Mouse (Mus musculus): ENCODE measurements around the gene Foxn4.

Foxn4 gene

DNA sequence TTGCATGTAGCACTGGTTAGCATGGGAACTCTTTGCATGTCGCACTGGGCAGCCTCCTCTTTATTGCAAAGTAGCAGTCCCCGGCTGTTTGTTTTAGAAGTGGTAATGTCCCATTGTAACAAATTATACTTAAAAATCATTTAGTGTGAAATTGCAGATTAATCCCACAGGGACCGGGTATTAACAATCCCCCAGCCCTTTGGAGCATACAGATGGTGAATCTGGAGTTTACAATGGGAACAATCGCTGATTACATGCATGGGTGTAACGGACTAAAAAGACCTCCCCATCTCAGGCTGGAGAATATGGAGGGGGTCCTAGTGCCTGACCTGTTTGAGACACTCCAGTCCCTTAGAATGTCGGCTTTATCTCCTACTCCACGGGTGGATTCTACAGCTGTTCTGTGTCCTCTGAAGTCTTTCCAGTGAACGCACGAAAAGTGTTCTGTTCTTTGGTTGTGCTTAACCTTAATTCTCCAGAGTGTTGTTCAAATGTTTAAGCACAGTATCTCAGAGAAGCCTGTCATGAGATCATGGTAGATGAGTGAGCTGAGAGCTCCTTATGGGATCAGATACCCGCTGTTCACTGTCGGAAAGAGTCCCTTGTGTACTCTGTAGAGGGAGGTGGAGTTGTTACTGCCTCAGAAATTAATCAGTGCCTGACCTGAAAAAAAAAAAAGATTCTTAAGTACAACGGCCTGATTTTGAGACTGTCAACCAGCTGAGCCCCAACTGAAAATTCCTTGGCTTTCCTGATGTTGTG, 6.0 kb upstream of the Foxn4 start:
- DNase-seq (ENCODE audit: low spot score in 2 of 2) = no peak

- no peak for DNase-seq (ENCODE audit: low spot score in 2 of 2)
Measured at GRCm38 (mm10) chr5:114275991-114276390, 2.4 kb upstream of the Foxn4 start.

DNA sequence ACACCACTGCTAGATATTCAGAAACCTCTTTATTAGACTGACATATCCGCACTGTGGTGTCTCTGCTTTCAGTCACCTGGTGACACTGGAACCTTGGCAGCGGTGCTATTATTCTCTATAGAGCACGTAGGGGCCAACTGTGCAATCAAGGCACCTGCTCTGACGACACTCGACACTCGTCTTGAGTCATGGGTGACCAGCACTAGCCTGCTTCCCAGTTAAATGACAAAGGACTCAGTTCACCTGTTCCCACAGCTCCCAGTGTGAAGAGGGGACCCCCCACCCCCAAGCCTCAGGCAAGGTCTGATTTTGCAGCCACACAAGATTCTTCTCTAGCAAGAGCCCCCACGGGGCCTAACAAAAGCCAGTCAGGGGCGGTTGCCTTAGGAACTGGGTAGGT, 1.7 kb upstream of the Foxn4 start:
- no peak for DNase-seq (ENCODE audit: low spot score in 2 of 2)

- DNase-seq (ENCODE audit: low spot score in 2 of 2) = no peak
Measured at GRCm38 (mm10) chr5:114269984-114270383, 3.6 kb downstream of the Foxn4 start.

- DNase-seq (ENCODE audit: low spot score in 2 of 2) = no peak
Measured at GRCm38 (mm10) chr5:114269499-114269898, 4.1 kb downstream of the Foxn4 start.

DNA sequence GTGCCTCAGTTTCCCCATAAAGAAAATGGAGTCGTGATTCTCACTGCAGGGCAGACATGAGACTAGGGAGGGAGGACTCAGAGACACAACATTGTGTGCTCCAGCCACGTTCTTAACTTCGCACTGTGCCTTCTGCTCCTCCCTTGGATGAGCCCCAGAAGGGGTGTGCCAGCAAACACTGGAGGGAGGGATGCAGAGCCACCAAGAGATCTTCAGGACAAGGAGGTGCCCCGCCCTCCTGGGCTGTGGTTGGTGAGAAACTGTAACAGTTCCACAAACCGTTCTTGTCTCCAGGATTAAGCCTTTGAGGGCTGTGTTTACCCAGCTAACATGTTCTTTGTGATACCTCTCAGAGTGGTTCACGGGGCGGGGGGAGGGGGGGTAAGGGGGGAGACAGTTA, 5.0 kb downstream of the Foxn4 start:
- no peak for DNase-seq (ENCODE audit: low spot score in 2 of 2)

GRCm38 (mm10) chr5:114264791-114265190, 8.8 kb downstream of the Foxn4 start:
- DNase-seq (ENCODE audit: low spot score in 2 of 2) = no peak

DNA sequence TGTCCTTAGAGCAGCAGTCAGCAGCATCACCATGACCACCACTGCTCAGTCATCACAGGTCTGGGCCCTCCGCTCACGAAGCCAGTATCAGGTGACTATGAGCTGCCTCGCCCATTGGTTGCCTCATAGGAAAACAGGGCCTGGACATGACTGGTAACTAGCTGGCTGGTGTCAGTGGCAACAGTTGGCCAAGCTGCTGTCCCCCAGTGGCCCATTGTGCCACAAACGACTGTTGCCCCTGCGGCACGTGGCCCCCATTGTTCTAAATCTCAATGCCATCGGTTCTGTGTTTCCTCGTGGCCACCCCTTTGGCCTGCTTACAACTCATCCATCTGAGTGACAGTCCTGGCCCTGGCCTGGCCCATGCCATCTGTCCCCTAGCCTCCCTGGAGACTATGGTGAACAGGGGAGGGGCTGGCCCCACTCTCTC, 9.6 kb downstream of the Foxn4 start:
- DNase-seq (ENCODE audit: low spot score in 2 of 2) = no peak

DNA sequence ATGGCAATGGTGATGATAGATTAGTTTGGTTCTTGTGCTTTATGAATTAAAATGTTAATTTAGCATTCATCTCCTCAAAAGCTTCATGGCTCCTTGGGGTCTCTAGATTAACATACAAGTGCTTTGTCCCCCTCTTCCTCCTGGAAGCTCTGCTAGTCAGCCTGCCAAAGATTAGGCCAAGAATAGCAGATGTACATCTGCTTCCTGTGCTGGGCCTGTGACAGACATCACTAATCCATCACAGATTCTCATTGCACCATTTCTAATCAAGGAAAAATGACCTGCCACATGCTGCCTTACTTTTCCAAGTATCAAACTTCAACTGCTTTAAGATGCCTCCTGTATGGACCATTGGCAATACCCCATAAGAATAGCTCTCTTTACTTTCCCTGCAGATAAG, 12.1 kb downstream of the Foxn4 start:
- no peak for DNase-seq (ENCODE audit: low spot score in 2 of 2)

DNA sequence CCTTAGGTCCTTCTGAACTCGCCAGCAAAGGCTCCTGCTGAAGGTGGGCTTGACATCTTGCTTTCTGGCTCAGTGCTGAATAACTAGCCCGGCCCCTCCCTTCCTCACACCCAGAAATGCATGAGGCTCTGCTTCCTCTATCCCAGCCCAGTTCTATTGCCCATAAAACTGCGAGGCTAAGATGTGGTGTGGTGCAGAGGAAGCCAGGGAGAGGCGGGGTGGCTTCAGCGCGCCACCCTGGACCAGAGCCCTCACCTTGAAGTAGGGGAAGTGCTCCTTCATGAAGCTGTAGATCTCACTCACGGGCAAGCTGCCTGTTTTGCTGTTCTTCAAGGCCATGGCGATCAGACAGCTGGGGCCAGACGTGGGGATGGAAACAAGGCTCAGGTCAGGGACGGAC, 14.1 kb downstream of the Foxn4 start:
- no peak for DNase-seq (ENCODE audit: low spot score in 2 of 2)

DNA sequence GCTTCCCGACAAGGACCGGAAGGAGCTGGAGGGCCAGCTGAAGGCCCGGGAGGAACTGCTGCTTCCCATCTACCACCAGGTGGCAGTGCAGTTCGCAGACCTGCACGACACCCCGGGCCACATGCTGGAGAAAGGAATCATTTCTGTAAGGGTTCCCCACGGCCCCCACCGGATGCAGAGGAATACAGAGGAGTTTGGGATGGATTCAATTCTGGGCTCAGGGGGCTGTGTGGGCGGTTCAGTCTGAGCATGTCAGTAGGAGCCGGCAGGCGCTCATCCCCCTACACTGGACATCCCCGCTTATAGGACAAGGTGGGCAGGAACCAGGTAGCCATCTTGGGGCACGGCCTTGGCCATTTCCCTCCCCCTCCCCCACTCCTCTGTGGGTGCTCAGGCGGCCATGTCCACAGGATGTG, 25.4 kb downstream of the Foxn4 start:
- peak; percentile 31 to 73 for DNase-seq (ENCODE audit: low spot score in 2 of 2)

DNA sequence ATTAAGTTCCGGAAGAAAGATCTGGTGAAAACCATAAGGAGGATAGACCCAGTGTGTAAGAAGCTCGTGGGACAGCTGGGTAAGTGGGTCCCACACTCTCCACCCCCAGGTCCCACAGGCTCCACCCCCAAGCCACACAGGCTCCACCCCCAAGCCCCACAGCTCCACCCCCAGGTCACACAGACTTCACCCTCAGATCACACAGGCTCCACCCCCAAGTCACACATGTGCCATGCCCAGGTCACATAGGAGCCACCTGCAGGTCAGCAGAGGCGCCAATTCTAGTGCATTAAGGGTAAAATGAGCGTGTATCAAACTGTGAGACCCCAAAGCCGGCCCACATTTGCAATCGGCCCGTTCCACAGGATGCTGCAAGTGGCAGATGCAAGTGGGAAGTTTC, 27.1 kb downstream of the Foxn4 start:
- no peak for DNase-seq (ENCODE audit: low spot score in 2 of 2)

DNA sequence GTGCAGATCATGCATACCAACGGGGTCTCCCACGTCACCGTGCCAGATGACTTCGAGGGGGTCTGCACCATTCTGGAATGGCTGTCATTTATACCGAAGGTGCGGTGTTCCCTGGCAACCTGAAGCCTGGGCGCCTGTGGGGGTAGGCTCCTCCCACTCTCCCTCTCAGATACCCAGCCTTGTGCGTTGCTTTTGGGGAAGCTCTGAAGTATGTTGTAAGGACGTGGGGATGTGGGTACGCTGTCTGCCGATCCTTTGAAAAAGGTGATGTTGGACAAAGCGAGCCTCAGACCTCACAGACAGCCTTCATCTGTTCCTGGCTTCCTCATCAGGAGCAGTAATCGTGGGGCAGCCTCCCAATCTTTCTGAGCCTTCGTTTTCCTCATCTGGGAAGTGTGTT, 33.9 kb downstream of the Foxn4 start:
- no peak for DNase-seq (ENCODE audit: low spot score in 2 of 2)

DNA sequence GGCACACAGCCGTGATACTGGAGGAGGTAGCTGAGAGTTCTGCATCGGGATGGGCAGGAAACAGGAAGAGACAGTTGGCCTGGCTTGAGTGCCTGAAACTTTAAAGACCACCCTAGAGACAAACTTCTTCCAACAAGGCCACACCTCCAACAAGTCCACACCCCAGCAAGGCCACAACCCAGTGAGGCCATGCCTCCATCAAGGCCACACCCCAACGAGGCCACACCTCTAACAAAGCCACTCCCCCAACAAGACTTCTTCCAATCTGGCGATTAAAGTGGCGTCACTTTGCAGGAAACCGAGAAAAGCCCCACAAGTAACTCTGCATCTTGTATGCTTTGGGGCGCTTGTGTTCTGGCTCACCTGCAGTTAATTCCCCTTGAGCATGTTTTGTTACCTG, 34.7 kb downstream of the Foxn4 start:
- no peak for DNase-seq (ENCODE audit: low spot score in 2 of 2)

DNA sequence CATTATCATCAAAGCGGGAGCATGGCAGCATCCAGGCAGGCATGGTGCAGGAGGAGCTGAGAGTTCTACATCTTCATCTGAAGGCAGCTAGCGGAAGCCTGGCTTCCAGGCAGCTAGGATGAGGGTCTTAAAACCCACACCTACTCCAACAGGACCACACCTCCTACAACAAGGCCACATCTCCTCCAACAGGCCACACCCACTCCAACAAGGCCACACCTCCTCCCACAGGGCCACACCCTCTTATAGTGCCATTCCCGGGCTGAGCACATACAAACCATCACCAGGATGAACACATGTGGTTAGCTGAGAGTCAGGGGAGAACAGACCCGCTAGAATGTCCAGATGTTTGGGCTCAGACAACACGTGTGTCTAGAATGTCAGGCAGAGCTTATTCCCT, 44.7 kb downstream of the Foxn4 start:
- DNase-seq (ENCODE audit: low spot score in 2 of 2) = no peak

GRCm38 (mm10) chr5:114226051-114226450, 47.6 kb downstream of the Foxn4 start:
- DNase-seq (ENCODE audit: low spot score in 2 of 2) = no peak

GRCm38 (mm10) chr5:114218771-114219170, 54.8 kb downstream of the Foxn4 start:
- no peak for DNase-seq (ENCODE audit: low spot score in 2 of 2)

DNA sequence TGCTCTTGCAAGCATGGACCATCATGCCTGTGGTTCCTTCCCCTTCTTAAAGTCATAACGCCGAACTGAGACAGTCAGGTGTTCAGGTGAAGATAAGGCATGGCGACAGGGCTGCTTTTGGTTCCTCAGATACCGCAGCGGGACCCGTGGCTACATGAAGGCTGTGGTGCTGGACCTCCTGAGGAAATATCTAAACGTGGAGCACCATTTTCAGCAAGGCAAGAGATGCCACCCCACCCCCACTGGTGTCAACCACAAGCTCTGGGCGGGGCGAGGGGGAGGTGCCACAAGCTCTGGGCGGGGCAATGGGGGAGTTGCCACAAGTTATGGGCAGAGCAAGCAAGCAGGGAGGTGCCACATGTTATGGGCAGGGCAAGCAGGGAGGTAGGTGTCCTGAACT, 60.4 kb downstream of the Foxn4 start:
- DNase-seq (ENCODE audit: low spot score in 2 of 2) = peak; percentile 34 to 44

DNA sequence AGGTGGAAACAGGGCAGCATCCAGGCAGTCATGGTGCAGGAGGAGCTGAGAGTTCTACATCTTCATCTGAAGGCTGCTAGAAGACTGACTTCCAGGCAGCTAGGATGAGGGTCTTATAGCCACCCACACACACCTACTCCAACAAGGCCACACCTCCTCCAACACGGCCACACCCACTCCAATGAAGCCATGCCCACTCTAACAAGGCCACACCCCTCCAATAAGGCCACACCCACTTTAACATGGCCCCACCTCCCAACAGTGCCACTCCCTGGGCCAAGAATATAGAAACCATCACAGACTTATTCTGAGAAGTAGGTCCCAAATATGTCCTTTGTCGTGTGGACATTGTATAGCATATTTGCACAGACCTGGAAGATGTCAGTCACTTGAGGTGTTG, 67.4 kb downstream of the Foxn4 start:
- DNase-seq (ENCODE audit: low spot score in 2 of 2) = no peak
